Mouse (Mus musculus) G1E (cell line): Measurements from ENCODE around the gene Pde10a. TPM values are rescaled to one million over a fixed set of nuclear protein-coding genes. Genes with fewer than 3 reads are reported as not detected.

ENCODE experiments used
- ATAC-seq: 2 replicates; pipeline ENCODE4 v1.8.0; 2016; ENCODE audit warnings: mild to moderate bottlenecking; ENCODE audit not compliant: insufficient number of reproducible peaks, poor library complexity, low FRiP score, severe bottlenecking; ENCODE audit errors: extremely low read depth
- DNase-seq: peaks from one replicate; pipeline ENCODE4 v3.0.0; 2012; ENCODE audit warnings: low spot score
- H3K27me3 ChIP-seq: 2 replicates; pipeline ENCODE4 v1.6.1; 2012; ENCODE audit warnings: mild to moderate bottlenecking, low read length, inconsistent platforms; ENCODE audit not compliant: insufficient read depth
- H3K36me3 ChIP-seq: replicated peaks from 2 replicates; pipeline ENCODE3; 2012; ENCODE audit warnings: mild to moderate bottlenecking, inconsistent platforms
- H3K4me1 ChIP-seq: 2 replicates; pipeline ENCODE4 v1.6.1; 2012; ENCODE audit warnings: low read depth, low read length, inconsistent platforms, mixed read lengths; ENCODE audit not compliant: insufficient read depth
- H3K4me3 ChIP-seq: 2 replicates; pipeline ENCODE4 v1.5.1; 2012; ENCODE audit warnings: low read depth, mild to moderate bottlenecking, inconsistent platforms, low read length, moderate library complexity, mixed read lengths
- H3K9me3 ChIP-seq: replicated peaks from 2 replicates; pipeline ENCODE4 v1.6.1; 2012; ENCODE audit warnings: inconsistent platforms
- CTCF ChIP-seq: IDR thresholded peaks from 2 replicates; pipeline ENCODE4 v1.5.1; 2012; ENCODE audit warnings: low read depth, low read length, inconsistent platforms, mixed read lengths
- GATA1 ChIP-seq: IDR thresholded peaks from 2 replicates; pipeline ENCODE4 v1.6.1; 2012; ENCODE audit warnings: borderline replicate concordance, low read length, inconsistent platforms, mixed read lengths
- GATA2 ChIP-seq: IDR thresholded peaks from 2 replicates; pipeline ENCODE4 v1.6.1; 2012; ENCODE audit warnings: low read depth, low read length, inconsistent platforms, borderline replicate concordance
- POLR2AphosphoS5 ChIP-seq: IDR thresholded peaks from 2 replicates; pipeline ENCODE4 v1.6.1; 2012; ENCODE audit warnings: low read depth, low read length, inconsistent platforms; ENCODE audit not compliant: insufficient replicate concordance
- TAL1 ChIP-seq: conservative IDR thresholded peaks from 2 replicates; pipeline ENCODE4 v1.6.1; 2012; ENCODE audit warnings: low read depth, low read length, inconsistent platforms, mixed read lengths
- polyA plus RNA-seq: library from polyadenylated mRNA; stranded (reverse); fragments of >175 nt; gene quantifications from 2 replicates; pipeline ENCODE4 v1.2.3, GENCODE M21; 2012
- total RNA-seq, 2 experiments: library from RNA; stranded (forward) in 1 of 2; stranded (reverse) in 1 of 2; fragments of 200-1000 nt in 1 of 2; fragments of >200 nt in 1 of 2; fragmentation: Nextera tagmentation in 1 of 2; gene quantifications; 2 replicates each; pipeline ENCODE4 v1.2.3; 2014 to 2017

Gene Pde10a
- total and polyA plus RNA-seq, 3 experiments, result 0.27 to 0.83 TPM; not detected in 1

- Histone ChIP-seq H3K36me3 (no peaks in the 10 kb centered on the region), H3K27me3 (no peaks in the 10 kb centered on the region), H3K4me3 (no peak overlapping the region), H3K9me3 (peaks cover 20% of the 10 kb centered on the region), H3K4me1 (no peaks in the 10 kb centered on the region)
- TF ChIP-seq TAL1 (no peak), CTCF (no peak), POLR2AphosphoS5 (no peak), GATA1 (no peak), GATA2 (no peak)
- no peak for ATAC-seq
- no peak for DNase-seq
Observed at GRCm38 (mm10) chr17:9023198-9023942, 498.2 kb downstream of the Pde10a start.

DNA sequence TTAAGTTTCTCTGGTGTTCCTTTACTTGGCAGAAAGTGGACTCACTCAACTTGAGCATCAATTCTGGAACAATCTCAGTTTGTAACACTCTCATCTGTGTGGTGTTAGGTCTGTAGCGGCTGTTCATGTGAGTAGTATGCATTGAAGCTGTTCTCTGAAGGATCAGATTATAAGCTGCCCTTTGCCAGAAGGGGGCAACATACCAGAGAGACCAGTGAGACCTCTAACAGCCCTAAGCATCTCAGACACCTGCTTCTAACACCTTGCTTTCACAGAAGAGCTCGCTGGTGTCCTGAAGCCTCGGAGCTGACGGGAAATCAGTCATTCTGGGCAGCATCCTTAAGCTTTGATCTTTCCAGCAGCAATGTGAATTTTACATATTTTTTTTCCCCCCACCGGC is 505.0 kb downstream of the Pde10a start:
- TF ChIP-seq POLR2AphosphoS5 (no peak), TAL1 (no peak), CTCF (no peak), GATA2 (no peak), GATA1 (no peak)
- no peak for DNase-seq

GRCm38 (mm10) chr17:9031241-9032141 is 506.3 kb downstream of the Pde10a start:
- no peak for TF ChIP-seq GATA2
- no peak for TF ChIP-seq TAL1
- no peak for TF ChIP-seq POLR2AphosphoS5
- peak; percentile 20; the same call in 1 of the 2 replicates for TF ChIP-seq CTCF
- no peak for TF ChIP-seq GATA1
- no peaks in the 10 kb centered on the region for H3K36me3 ChIP-seq
- no peaks in the 10 kb centered on the region for H3K4me1 ChIP-seq
- no peak overlapping the region for H3K4me3 ChIP-seq
- peaks cover 8% of the 10 kb centered on the region; the same call in 1 of the 2 replicates for H3K9me3 ChIP-seq
- no peak for DNase-seq
- H3K27me3 ChIP-seq, result no peaks in the 10 kb centered on the region
- no peak for ATAC-seq

More for the DNA sequence above, 505.0 kb downstream of the Pde10a start:
- Histone ChIP-seq H3K36me3 (no peaks in the 10 kb centered on the region), H3K4me1 (no peaks in the 10 kb centered on the region), H3K9me3 (peaks cover 8% of the 10 kb centered on the region; the same call in 1 of the 2 replicates), H3K4me3 (no peak overlapping the region), H3K27me3 (no peaks in the 10 kb centered on the region)
- ATAC-seq, result no peak

- H3K4me1 ChIP-seq, result no peaks in the 10 kb centered on the region
- peaks cover 8% of the 10 kb centered on the region; the same call in 1 of the 2 replicates for H3K9me3 ChIP-seq
- TF ChIP-seq GATA2 (no peak), POLR2AphosphoS5 (no peak), TAL1 (no peak), CTCF (no peak), GATA1 (no peak)
- DNase-seq (no peak), ATAC-seq (no peak)
- no peaks in the 10 kb centered on the region for H3K36me3 ChIP-seq
- H3K4me3 ChIP-seq, result no peak overlapping the region
- no peaks in the 10 kb centered on the region for H3K27me3 ChIP-seq
Observed at GRCm38 (mm10) chr17:9032362-9033044, 507.3 kb downstream of the Pde10a start.

DNA sequence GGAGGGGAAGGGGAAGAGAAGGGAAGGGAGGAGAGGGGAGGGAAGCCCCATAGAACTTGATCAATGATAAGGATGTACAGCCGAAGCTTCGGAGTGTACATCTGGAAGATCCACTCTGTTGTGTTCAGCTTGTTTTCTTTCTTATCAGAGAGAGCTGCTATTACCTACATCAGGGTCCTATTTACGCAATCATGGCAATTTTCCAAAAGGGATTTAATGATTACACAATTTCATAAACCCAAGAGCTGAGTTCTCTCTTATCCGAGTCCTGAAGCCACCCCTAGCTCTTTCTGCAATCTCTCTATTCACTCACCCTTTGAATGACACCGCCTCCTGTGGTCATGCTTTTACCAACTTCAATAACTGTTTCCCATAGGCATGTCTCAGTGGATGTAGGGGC is 508.3 kb downstream of the Pde10a start:
- DNase-seq (no peak), ATAC-seq (no peak)
- H3K4me1 ChIP-seq, result no peaks in the 10 kb centered on the region
- H3K9me3 ChIP-seq, result peaks cover 8% of the 10 kb centered on the region; the same call in 1 of the 2 replicates
- TF ChIP-seq CTCF (no peak), POLR2AphosphoS5 (no peak), GATA2 (no peak)
- no peaks in the 10 kb centered on the region for H3K36me3 ChIP-seq
- no peaks in the 10 kb centered on the region for H3K27me3 ChIP-seq
- H3K4me3 ChIP-seq, result no peak overlapping the region
